Mouse (Mus musculus) adipose tissue, adult 10 weeks (tissue): Measurements from ENCODE around the gene Olfr120. TPM values are rescaled to one million over a fixed set of nuclear protein-coding genes. Genes with fewer than 3 reads are reported as not detected.

Experiments used
- polyA plus RNA-seq: library from polyadenylated mRNA; stranded (reverse); fragments of 350-450 nt; fragmentation: Illumina TruSeq; extraction: RNeasy Lipid Tissue Mini Kit (QIAGEN cat#74804); gene quantifications from one replicate; pipeline ENCODE4 v1.2.3, GENCODE M21; 2014; ENCODE audit warnings: low read depth, low replicate concordance

Gene Olfr120
- not detected for polyA plus RNA-seq

DNA sequence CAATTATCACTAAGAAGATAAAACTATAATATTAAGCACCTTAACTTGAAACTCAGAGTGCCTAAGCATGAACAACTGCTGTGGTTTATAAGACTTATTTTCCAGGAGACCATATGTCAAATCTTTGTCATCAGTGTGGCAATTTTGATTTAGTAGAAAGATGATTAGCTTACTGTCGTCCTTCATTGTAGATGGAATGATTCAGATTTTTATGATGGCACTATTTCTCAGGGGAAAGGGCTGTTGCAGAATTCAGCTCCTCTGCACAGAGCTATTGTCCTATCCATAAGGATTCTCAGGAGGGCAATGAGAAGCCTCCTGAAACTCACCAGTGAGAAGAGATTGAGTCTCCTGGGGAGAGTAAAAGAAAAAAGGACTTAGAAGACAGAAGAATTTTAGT lies at the start of gene Olfr120:
Olfr120 (plus strand) TSS at position 301 of the 400 bp plus-strand sequence.

GRCm38 (mm10) chr17:37696264-37696663 lies 25.3 kb upstream of the Olfr120 start, which contains the start of gene Olfr119:
TSS of gene Olfr119 (plus strand) at chr17:37696564.

GRCm38 (mm10) chr17:37768307-37768706 lies 46.7 kb downstream of the Olfr120 start, which contains the start of gene Olfr122:
TSS of gene Olfr122 (plus strand) at chr17:37768607.

Other genes starting within 250 kb of the Olfr120 start
- gene H2-M2, start 238.3 kb upstream of the Olfr120 start, polyA plus RNA-seq: not detected
- not detected for gene Olfr110, start 229.3 kb upstream of the Olfr120 start, polyA plus RNA-seq
- gene Olfr111, start 213.8 kb upstream of the Olfr120 start, polyA plus RNA-seq: not detected
- gene Olfr112, start 152.4 kb upstream of the Olfr120 start, polyA plus RNA-seq: 0.78 TPM
- gene Olfr113, start 144.1 kb upstream of the Olfr120 start, polyA plus RNA-seq: not detected
- not detected for gene Olfr114, start 129.1 kb upstream of the Olfr120 start, polyA plus RNA-seq
- not detected for gene Olfr115, start 94.7 kb upstream of the Olfr120 start, polyA plus RNA-seq
- not detected for gene Olfr116, start 94.6 kb upstream of the Olfr120 start, polyA plus RNA-seq
- gene Olfr117, start 58.0 kb upstream of the Olfr120 start, polyA plus RNA-seq: not detected
- gene Olfr118, start 54.8 kb upstream of the Olfr120 start, polyA plus RNA-seq: not detected
- not detected for gene Olfr119, start 25.2 kb upstream of the Olfr120 start, polyA plus RNA-seq
- not detected for gene Olfr121, start 27.0 kb downstream of the Olfr120 start, polyA plus RNA-seq
- gene Olfr122, start 46.8 kb downstream of the Olfr120 start, polyA plus RNA-seq: not detected
- not detected for gene Olfr123, start 71.7 kb downstream of the Olfr120 start, polyA plus RNA-seq
- not detected for gene Olfr124, start 78.1 kb downstream of the Olfr120 start, polyA plus RNA-seq
- not detected for gene Olfr125, start 111.1 kb downstream of the Olfr120 start, polyA plus RNA-seq
- not detected for gene Olfr126, start 125.7 kb downstream of the Olfr120 start, polyA plus RNA-seq
- gene Olfr127, start 178.6 kb downstream of the Olfr120 start, polyA plus RNA-seq: not detected
- gene Olfr128, start 198.7 kb downstream of the Olfr120 start, polyA plus RNA-seq: not detected
- gene Olfr761, start 231.3 kb downstream of the Olfr120 start, polyA plus RNA-seq: not detected